Mouse (Mus musculus) kidney, embryonic 16.5 days (tissue): ENCODE measurements around the gene Klc1. TPM values are rescaled to one million over a fixed set of nuclear protein-coding genes. Genes with fewer than 3 reads are reported as not detected.

Experiments
- ATAC-seq: fragments of 200-750 bp; cut with Nextera tagmentation; 2 replicates; pipeline ENCODE4 v1.8.0; 2017; ENCODE audit warnings: moderate TSS enrichment; ENCODE audit not compliant: low FRiP score, low TSS enrichment
- H3K27ac ChIP-seq: fragments of 300-500 bp; sonication (generic); 2 replicates; pipeline ENCODE4 v1.5.1; 2014; ENCODE audit warnings: low read length
- H3K27me3 ChIP-seq: fragments of 300-500 bp; sonication (generic); 2 replicates; pipeline ENCODE4 v1.6.1; 2014; ENCODE audit warnings: low read length, control low read depth, mixed read lengths; ENCODE audit not compliant: insufficient read depth
- H3K36me3 ChIP-seq: fragments of 300-500 bp; sonication (generic); 2 replicates; pipeline ENCODE4 v1.6.1; 2014; ENCODE audit warnings: low read length, control low read depth, mixed read lengths; ENCODE audit not compliant: insufficient read depth
- H3K4me1 ChIP-seq: fragments of 300-500 bp; sonication (generic); 2 replicates; pipeline ENCODE4 v1.6.1; 2014; ENCODE audit warnings: low read length, control low read depth, mixed read lengths; ENCODE audit not compliant: insufficient read depth
- H3K4me2 ChIP-seq: fragments of 300-500 bp; sonication (generic); replicated peaks from 2 replicates; pipeline ENCODE4 v1.6.1; 2014; ENCODE audit warnings: low read depth, low read length
- H3K4me3 ChIP-seq: fragments of 300-500 bp; sonication (generic); 2 replicates; pipeline ENCODE4 v1.5.1; 2014; ENCODE audit warnings: mild to moderate bottlenecking, low read length
- H3K9ac ChIP-seq: fragments of 300-500 bp; sonication (generic); replicated peaks from 2 replicates; pipeline ENCODE4 v1.6.1; 2014; ENCODE audit warnings: low read length
- H3K9me3 ChIP-seq: fragments of 300-500 bp; sonication (generic); 2 replicates; pipeline ENCODE4 v1.6.1; 2016; ENCODE audit warnings: low read length, control low read depth
- WGBS: fragments of 180-500 bp; shearing (Covaris S2); extraction: QIAGEN DNeasy Blood & Tissue Kit; methylation state at CpG from one replicate; pipeline ENCODE4 v1.1.7; 2014; 5-methylcytosine and 5-hydroxymethylcytosine counted together
- polyA plus RNA-seq: library from polyadenylated mRNA; unstranded; fragments of >200 nt; fragmentation: Nextera tagmentation; extraction: Ambion mirVana; gene quantifications from 2 replicates; pipeline ENCODE4 v1.2.1, GENCODE M21; 2015

Klc1 gene
- polyA plus RNA-seq, 1 experiment from 2014 or later = 101 TPM

DNA sequence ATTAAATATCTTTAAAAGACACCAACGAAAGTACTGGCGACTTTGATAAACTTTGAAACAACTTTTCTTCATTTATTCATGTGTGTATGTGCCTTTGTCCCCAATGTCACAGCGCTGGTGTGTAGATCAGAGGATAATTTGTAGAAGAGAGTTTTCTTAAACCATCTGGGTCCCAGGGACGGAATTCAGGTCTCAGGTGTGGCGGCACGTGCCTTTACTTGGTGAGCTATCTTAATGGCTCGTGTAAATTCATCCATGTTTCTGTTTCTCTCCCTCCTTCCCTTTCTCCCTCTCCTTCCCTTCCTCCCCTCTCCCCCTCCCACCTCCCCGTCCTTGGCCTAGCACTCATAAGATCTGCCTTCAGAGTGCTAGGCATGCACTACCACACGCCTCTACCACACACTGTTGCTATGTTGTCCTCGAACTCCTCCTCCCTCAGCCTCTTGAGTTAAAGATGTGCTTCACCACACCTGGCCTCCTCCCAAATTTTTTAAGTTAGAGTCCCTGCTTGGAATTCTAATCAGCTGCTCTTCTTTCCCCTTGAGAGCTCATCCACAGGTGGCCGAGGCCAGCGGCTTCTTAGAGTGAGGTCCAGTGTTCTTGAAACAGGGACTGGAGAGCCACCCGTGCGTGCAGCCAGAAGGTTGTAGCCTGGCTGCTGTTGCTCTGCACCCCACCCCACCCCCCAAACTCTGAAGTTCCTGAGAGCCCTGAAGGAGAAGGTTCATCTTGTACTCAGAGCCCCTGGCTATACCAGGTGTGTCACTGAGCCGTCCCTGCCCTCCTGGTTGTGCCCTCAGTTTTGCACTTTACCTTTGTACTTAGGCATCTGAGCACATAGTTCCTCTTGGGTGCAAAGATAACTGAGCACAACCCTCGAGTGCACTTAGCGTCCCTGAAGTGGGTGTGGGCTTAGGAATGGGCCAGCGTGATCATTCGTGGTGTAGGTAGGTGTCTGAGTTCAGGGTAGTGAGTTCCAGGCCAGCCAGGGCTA, 56.4 kb downstream of the Klc1 start:
- Histone ChIP-seq H3K27ac (peak overlapping the region; percentile 96), H3K4me1 (peaks cover 50% of the 10 kb centered on the region), H3K36me3 (peaks cover 3% of the 10 kb centered on the region; the same call in 1 of the 2 replicates), H3K9me3 (no peaks in the 10 kb centered on the region), H3K27me3 (no peaks in the 10 kb centered on the region), H3K9ac (peak overlapping the region; percentile 92), H3K4me3 (peak overlapping the region; percentile 76), H3K4me2 (peak overlapping the region; percentile 82)
- ATAC-seq = no peak
- 18% methylated on average over 19 of the region's 19 CpGs for WGBS

DNA sequence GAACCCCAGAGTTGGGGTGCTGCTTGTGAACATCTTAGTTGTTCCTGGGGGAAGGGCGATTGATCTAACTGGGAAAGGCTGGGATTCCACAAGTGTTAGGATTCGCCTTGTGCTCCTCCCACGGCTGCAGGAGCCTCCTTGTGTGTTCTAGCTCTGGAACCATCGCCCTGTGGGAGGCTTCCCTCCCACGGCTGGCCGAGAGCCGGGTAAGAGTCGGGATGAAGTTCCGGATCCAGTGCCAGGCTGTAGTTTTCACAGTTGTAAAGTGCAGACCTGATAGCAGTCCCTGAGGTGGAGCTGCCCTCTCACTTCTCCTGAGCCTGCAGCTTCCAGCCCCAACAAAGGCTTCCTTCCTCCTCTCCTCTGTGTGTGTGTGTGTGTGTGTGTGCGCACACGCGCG, 57.9 kb downstream of the Klc1 start:
- Histone ChIP-seq H3K27ac (peak overlapping the region; percentile 51), H3K9ac (peak overlapping the region; percentile 48), H3K36me3 (peaks cover 3% of the 10 kb centered on the region; the same call in 1 of the 2 replicates)

DNA sequence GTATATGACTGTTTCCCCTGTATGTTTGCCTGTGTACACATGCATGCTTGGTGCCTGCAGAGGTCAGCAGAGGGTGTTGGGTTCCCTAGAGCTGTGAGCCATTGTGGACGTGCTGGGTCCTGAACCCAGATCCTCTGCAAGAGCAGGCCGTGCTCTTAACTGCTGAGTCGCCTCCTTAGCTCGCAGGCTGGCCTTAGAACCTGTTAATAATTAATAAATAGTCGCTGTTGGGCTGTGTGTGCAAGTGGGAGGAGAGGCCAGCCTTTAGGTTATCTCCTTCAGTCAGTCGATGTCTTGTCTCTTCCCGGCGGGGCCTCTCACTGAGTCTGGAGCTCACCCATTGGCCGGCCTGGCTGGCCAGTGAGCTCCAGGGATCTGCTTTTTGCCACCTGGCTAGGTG, 58.3 kb downstream of the Klc1 start:
- Histone ChIP-seq H3K4me2 (peak overlapping the region; percentile 82), H3K4me3 (peak overlapping the region; percentile 19; the same call in 1 of the 2 replicates), H3K4me1 (peaks cover 51% of the 10 kb centered on the region), H3K27me3 (no peaks in the 10 kb centered on the region), H3K27ac (peak overlapping the region; percentile 51), H3K36me3 (peaks cover 3% of the 10 kb centered on the region; the same call in 1 of the 2 replicates), H3K9me3 (no peaks in the 10 kb centered on the region), H3K9ac (peak overlapping the region; percentile 48)
- 52% methylated on average over 9 of the region's 9 CpGs for WGBS
- ATAC-seq = no peak

More for the DNA sequence above, 57.9 kb downstream of the Klc1 start:
- Histone ChIP-seq H3K27me3 (no peaks in the 10 kb centered on the region), H3K9me3 (no peaks in the 10 kb centered on the region), H3K4me2 (peak overlapping the region; percentile 82), H3K4me1 (peaks cover 51% of the 10 kb centered on the region), H3K4me3 (peak overlapping the region; percentile 19)
- WGBS = 43% methylated on average over 13 of the region's 13 CpGs
- no peak for ATAC-seq

DNA sequence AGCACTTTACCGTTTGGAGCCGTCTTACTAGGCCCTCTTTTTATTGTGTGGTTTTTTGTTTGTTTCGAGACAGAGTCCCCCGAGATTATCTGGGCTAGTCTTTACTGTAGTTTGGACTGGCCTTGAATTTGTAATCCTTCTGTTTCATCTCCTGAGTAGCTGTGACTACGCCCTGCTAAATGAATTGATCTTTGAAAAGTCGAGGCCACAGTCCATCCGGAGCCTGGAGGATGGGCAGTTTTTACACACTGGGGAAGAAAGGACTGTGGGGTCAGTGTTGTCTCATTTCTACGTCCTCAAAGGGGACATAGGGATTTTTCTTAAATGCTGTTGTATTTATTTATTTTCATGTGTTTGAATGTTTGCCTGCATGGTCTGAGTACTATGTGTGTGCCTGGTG, 59.3 kb downstream of the Klc1 start:
- 87% methylated on average over 8 of the region's 8 CpGs for WGBS
- no peak overlapping the region for H3K4me2 ChIP-seq
- no peaks in the 10 kb centered on the region for H3K9me3 ChIP-seq
- no peak overlapping the region for H3K4me3 ChIP-seq
- H3K4me1 ChIP-seq = peaks cover 45% of the 10 kb centered on the region
- peaks cover 3% of the 10 kb centered on the region; the same call in 1 of the 2 replicates for H3K36me3 ChIP-seq
- H3K27me3 ChIP-seq = no peaks in the 10 kb centered on the region
- H3K9ac ChIP-seq = no peak overlapping the region
- H3K27ac ChIP-seq = no peak overlapping the region
- ATAC-seq = no peak

DNA sequence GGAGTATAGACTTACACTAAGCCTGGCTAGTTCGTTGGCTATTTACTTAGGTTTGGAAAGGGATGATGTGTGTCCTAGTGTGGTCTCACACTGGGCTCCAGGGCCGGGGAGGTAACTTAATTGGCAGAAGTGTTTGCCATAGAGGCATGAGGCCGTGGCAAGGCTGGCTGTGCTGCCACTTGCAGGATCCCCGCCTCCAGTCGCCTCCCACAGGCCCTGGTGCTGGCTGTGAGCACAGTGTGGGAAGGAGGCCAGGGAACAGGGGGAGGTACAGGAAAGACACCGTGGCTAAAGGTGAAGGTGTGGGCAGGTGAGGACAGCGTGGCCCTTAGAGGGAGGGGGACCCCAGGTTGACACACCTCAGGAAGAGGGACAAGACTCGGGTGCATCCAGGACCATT, 61.3 kb downstream of the Klc1 start:
- Histone ChIP-seq H3K9ac (no peak overlapping the region), H3K4me3 (no peak overlapping the region), H3K9me3 (no peaks in the 10 kb centered on the region), H3K27ac (no peak overlapping the region), H3K27me3 (no peaks in the 10 kb centered on the region), H3K36me3 (peaks cover 17% of the 10 kb centered on the region), H3K4me1 (peaks cover 40% of the 10 kb centered on the region), H3K4me2 (no peak overlapping the region)
- ATAC-seq = no peak
- 53% methylated on average over 8 of the region's 8 CpGs for WGBS

DNA sequence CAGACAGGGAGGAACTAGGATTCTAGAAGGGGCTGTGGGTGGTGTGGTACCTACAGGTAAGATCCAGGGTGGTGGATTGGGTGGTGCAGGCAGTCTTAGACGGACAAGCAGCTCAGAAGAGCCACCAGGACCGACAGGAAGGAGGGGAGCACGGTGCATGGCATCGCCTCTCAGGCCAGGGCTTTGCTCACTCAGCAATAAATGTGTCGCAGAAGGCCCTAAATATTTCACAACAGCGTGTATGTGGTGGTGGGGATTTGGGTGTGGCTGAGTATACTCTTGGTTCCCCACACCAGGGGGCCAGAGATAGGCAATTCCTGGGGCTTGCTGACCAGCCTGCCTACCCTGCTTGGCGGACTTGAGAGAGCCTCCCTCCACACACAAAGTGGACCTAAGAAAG, 62.1 kb downstream of the Klc1 start:
- Histone ChIP-seq H3K27ac (no peak overlapping the region), H3K36me3 (peaks cover 24% of the 10 kb centered on the region), H3K4me2 (no peak overlapping the region), H3K9me3 (no peaks in the 10 kb centered on the region), H3K4me1 (peaks cover 32% of the 10 kb centered on the region), H3K9ac (no peak overlapping the region), H3K27me3 (no peaks in the 10 kb centered on the region), H3K4me3 (no peak overlapping the region)
- 68% methylated on average over 7 of the region's 7 CpGs for WGBS
- no peak for ATAC-seq

DNA sequence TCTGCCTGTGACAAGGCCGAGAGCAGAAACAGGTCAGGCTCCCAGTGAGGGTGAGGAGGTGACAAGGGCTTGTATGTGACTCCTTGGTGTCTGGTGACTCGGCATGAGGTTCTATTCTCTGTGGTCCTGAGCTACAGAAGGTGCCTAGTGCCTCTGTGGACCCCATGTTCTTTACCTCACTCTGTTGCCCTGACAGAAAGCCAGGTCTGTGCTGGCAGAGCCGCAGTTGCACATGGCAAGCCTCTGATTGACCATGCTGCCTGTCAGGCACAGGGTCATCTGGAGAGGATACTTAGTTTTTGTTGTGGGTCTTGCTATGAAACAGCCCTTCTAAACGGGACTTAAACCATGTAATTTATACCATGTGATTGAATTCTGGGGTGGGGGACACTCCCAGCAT, 63.3 kb downstream of the Klc1 start:
- Histone ChIP-seq H3K36me3 (peaks cover 36% of the 10 kb centered on the region), H3K27me3 (no peaks in the 10 kb centered on the region)
- no peak for ATAC-seq

DNA sequence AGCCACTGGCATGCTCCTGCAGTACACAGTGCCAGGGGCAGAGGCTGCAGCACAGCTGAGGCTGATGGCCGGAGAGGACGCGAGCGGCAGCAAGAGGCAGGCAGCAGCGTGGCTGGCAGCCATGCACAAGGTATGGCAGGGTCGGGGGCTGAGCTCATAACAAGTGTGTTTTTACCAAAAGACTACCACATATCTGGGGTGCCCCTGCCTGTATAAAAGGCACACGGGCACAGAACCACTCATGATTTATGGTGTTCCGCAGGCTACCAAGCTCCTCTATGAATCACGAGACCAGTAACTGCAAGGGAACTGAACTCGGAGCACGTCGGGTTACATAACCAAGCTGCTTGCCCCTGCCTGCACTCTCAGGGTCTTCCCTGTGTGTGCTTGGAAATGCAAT, 68.9 kb downstream of the Klc1 start:
- Histone ChIP-seq H3K27ac (no peak overlapping the region), H3K27me3 (no peaks in the 10 kb centered on the region), H3K36me3 (peaks cover 85% of the 10 kb centered on the region), H3K9me3 (no peaks in the 10 kb centered on the region), H3K9ac (no peak overlapping the region), H3K4me3 (no peak overlapping the region), H3K4me2 (no peak overlapping the region), H3K4me1 (no peaks in the 10 kb centered on the region)
- ATAC-seq = no peak
- 85% methylated on average over 12 of the region's 12 CpGs for WGBS

More for the DNA sequence above, 63.3 kb downstream of the Klc1 start:
- no peak overlapping the region for H3K4me2 ChIP-seq
- no peak overlapping the region for H3K4me3 ChIP-seq
- no peak overlapping the region for H3K27ac ChIP-seq
- 66% methylated on average over 4 of the region's 4 CpGs for WGBS
- peaks cover 20% of the 10 kb centered on the region for H3K4me1 ChIP-seq
- no peak overlapping the region for H3K9ac ChIP-seq
- H3K9me3 ChIP-seq = no peaks in the 10 kb centered on the region

DNA sequence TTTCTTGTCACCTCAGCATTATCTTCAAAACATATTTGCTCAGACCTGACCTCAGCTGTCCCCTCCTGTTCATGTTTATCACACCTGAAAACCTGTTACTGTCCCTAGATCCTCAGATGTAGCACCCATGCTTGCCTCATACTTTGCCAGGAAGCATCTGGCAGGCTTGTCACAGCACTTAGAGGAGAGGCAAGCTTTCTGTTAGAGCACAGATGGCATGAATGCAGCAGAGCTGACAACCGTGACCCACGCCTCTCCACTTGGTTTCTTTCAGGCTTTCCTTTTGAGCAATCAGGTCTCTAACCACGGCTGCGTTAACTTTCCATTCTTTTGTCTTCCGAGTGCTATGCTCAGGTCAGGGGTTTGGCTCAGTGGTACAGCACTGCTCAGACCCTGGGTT, 70.8 kb downstream of the Klc1 start:
- H3K9ac ChIP-seq = no peak overlapping the region
- no peaks in the 10 kb centered on the region for H3K4me1 ChIP-seq
- no peak overlapping the region for H3K4me3 ChIP-seq
- no peak overlapping the region for H3K27ac ChIP-seq
- H3K9me3 ChIP-seq = no peaks in the 10 kb centered on the region
- no peaks in the 10 kb centered on the region for H3K27me3 ChIP-seq
- peaks cover 90% of the 10 kb centered on the region for H3K36me3 ChIP-seq
- ATAC-seq = no peak
- H3K4me2 ChIP-seq = no peak overlapping the region
- 90% methylated on average over 5 of the region's 5 CpGs for WGBS

DNA sequence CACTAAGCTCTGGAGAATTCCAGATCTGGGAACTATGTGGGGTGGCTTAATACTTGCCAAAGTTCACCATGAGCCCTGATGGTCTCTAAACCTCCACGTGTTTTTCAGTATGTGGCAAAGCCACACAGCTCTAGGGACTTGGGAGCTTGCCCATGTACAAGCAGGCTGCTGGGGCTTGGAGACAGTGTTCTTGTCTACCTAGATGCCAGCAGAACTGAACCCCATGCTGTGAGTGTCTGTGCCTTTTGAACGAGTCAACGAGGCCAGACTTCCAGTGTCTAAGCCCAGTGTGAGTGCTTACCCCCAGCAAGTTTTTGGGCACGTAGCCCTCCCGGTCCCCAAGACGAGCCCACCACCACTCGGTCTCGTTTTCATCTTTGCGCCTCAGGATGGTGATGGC, 71.3 kb downstream of the Klc1 start:
- Histone ChIP-seq H3K9ac (no peak overlapping the region), H3K27ac (no peak overlapping the region), H3K4me1 (no peaks in the 10 kb centered on the region), H3K9me3 (no peaks in the 10 kb centered on the region), H3K27me3 (no peaks in the 10 kb centered on the region), H3K4me2 (no peak overlapping the region), H3K4me3 (no peak overlapping the region), H3K36me3 (peaks cover 88% of the 10 kb centered on the region)
- 95% methylated on average over 9 of the region's 9 CpGs for WGBS
- no peak for ATAC-seq
